Comparison of ENCODE assay signal across 8 mouse cellular contexts in genomic region chr14:118551061-118551724, GRCm38 (mm10).
DNase-seq lines count a peak whose midpoint lies in the region; ATAC-seq and TF ChIP-seq lines count a peak whose summit lies in the region.

No protein-coding gene starts in this region.

- WGBS in embryonic facial prominence, embryonic 10.5 days: 46% methylated on average over 18 of the region's 18 CpGs
- 33% methylated on average over 18 of the region's 18 CpGs for WGBS in hindbrain, embryonic 16.5 days

- H3K9me3 ChIP-seq in embryonic facial prominence, embryonic 10.5 days: no peaks in the 10 kb centered on the region
- H3K9me3 ChIP-seq in hindbrain, embryonic 16.5 days (ENCODE audit: control insufficient read depth, low read length): no peaks in the 10 kb centered on the region

- peaks cover 25% of the 10 kb centered on the region for H3K27me3 ChIP-seq in embryonic facial prominence, embryonic 10.5 days (replicated peaks; ENCODE audit: low read depth, poor library complexity, severe bottlenecking)
- H3K27me3 ChIP-seq in hindbrain, embryonic 16.5 days (replicated peaks; ENCODE audit: control insufficient read depth, insufficient read depth, low read length): no peaks in the 10 kb centered on the region

- peak overlapping the region; percentile 54 for H3K4me3 ChIP-seq in gastrocnemius, adult 2 months
- peak overlapping the region; percentile 43 for H3K4me3 ChIP-seq in embryonic facial prominence, embryonic 10.5 days
- peak overlapping the region; percentile 27 for H3K4me3 ChIP-seq in hindbrain, embryonic 16.5 days (ENCODE audit: low read length)

- H3K27ac ChIP-seq in gastrocnemius, adult 2 months: peak overlapping the region; percentile 72
- H3K27ac ChIP-seq in embryonic facial prominence, embryonic 10.5 days (replicated peaks): peak overlapping the region; percentile 55; the same call in 1 of the 2 replicates
- no peak overlapping the region for H3K27ac ChIP-seq in hindbrain, embryonic 16.5 days (ENCODE audit: low read depth, low read length)

- TF ChIP-seq CTCF in gastrocnemius, adult 2 months (IDR thresholded peaks at IDR 0.05): no peak

- H3K4me2 ChIP-seq in hindbrain, embryonic 16.5 days (ENCODE audit: low read length): peak overlapping the region; percentile 45

- intact Hi-C loops in gastrocnemius, adult 2 months (cut with DNase I): no loop called here

- ATAC-seq in hindbrain, embryonic 16.5 days: peak; percentile 26; the same call in 1 of the 2 replicates

- H3K36me3 ChIP-seq in embryonic facial prominence, embryonic 10.5 days (replicated peaks): no peaks in the 10 kb centered on the region
- no peaks in the 10 kb centered on the region for H3K36me3 ChIP-seq in hindbrain, embryonic 16.5 days (ENCODE audit: control insufficient read depth, insufficient read depth, low read length)

- peaks cover 24% of the 10 kb centered on the region for H3K4me1 ChIP-seq in embryonic facial prominence, embryonic 10.5 days
- H3K4me1 ChIP-seq in hindbrain, embryonic 16.5 days (ENCODE audit: control insufficient read depth, insufficient read depth, low read depth, low read length): peaks cover 14% of the 10 kb centered on the region

- peak overlapping the region; percentile 31 for H3K9ac ChIP-seq in hindbrain, embryonic 16.5 days (ENCODE audit: low read depth, low read length)

- DNase-seq in gastrocnemius, adult 2 months: no peak
- no peak for DNase-seq in gastrocnemius, postnatal 10 days
- no peak for DNase-seq in embryonic facial prominence, embryonic 10.5 days (ENCODE audit: low spot score)
- peak; percentile 8 to 30 for DNase-seq in lung, postnatal 4 days
- no peak for DNase-seq in thymus, adult 18-20 months
- no peak for DNase-seq in layer of hippocampus, adult 11-12 months (ENCODE audit: low spot score)
- no peak for DNase-seq in adrenal gland, postnatal 14 days

Comparison
In these comparisons a context has a peak if more than half of its experiments do, and no peak if none do; other contexts are left out.
1. DNase-seq: peak in lung, postnatal 4 days (2 of 2); none in gastrocnemius, adult 2 months (single experiment), gastrocnemius, postnatal 10 days (single experiment), embryonic facial prominence, embryonic 10.5 days (single experiment), thymus, adult 18-20 months (0 of 2), layer of hippocampus, adult 11-12 months (single experiment) and adrenal gland, postnatal 14 days (single experiment).
2. Peak in every context shown above with its lines, with median percentiles within 50 percentile points of each other: H3K4me3 ChIP-seq.